Mouse (Mus musculus): ENCODE measurements at regions not wholly inside any gene's neighbourhood (a gene's known extent, or its start where the extent isn't known, plus 50 kb on each side); places are given as distances from the start of the nearest gene placed in this dataset.

DNA sequence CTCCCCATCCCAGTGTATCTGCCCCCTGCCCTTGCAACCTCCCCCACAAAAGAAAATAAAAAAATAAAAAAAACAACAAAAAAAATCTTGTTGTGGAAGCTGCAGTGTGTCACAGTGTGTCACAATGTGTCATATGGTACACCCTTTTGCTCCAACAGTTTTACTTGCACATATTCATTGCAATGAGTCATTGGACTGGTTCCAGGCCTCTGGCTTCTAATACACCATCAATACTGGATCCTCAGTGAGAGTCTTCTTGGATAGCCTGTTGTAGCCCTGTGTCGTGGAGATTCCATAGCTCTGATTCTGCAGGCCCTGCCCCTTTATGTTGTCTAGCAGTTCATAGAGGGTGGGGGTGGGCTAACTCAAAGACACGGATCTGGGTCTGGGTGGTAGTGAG lies 290.1 kb upstream of the Tank start:
- Histone ChIP-seq H3K9me3 (no peaks in the 10 kb centered on the region), H3K27ac (no peak overlapping the region), H3K36me3 (no peaks in the 10 kb centered on the region), H3K4me1 (replicated peaks) (peaks cover 13% of the 10 kb centered on the region; the same call in 1 of the 2 replicates), H3K4me2 (no peak overlapping the region), H3K9ac (replicated peaks) (no peak overlapping the region), H3K4me3 (replicated peaks) (no peak overlapping the region), H3K27me3 (no peaks in the 10 kb centered on the region)
- WGBS, result 85% methylated on average over 2 of the region's 2 CpGs
- no peak for ATAC-seq (ENCODE audit: insufficient number of reproducible peaks, insufficient read depth, low FRiP score, low TSS enrichment, low read depth)

DNA sequence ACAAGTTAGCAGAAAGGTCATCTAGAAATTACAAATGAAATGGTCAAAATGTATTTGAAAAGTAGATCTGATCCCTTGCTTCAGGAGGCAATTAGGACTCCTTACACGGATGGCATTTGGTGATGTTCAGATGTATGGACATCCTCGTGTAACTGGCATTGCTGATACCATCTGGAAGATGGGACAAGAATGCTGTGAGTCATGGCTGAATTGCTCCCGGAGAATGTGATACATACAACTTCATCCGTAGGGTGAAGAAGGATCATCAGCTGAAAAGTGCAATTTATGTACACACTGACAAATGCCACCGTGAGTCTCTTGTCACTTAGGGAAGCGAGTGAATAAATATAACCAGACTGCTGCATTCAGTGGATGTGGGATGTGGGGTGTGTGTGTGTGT lies 293.7 kb upstream of the Tank start:
- WGBS, result 85% methylated on average over 6 of the region's 6 CpGs
- no peak for ATAC-seq (ENCODE audit: insufficient number of reproducible peaks, insufficient read depth, low FRiP score, low TSS enrichment, low read depth)
- H3K9ac ChIP-seq (replicated peaks), result no peak overlapping the region
- no peak overlapping the region for H3K4me3 ChIP-seq (replicated peaks)
- no peak overlapping the region for H3K4me2 ChIP-seq
- peaks cover 13% of the 10 kb centered on the region; the same call in 1 of the 2 replicates for H3K4me1 ChIP-seq (replicated peaks)
- H3K36me3 ChIP-seq, result no peaks in the 10 kb centered on the region
- H3K27me3 ChIP-seq, result no peaks in the 10 kb centered on the region
- H3K27ac ChIP-seq, result no peak overlapping the region
- no peaks in the 10 kb centered on the region for H3K9me3 ChIP-seq

DNA sequence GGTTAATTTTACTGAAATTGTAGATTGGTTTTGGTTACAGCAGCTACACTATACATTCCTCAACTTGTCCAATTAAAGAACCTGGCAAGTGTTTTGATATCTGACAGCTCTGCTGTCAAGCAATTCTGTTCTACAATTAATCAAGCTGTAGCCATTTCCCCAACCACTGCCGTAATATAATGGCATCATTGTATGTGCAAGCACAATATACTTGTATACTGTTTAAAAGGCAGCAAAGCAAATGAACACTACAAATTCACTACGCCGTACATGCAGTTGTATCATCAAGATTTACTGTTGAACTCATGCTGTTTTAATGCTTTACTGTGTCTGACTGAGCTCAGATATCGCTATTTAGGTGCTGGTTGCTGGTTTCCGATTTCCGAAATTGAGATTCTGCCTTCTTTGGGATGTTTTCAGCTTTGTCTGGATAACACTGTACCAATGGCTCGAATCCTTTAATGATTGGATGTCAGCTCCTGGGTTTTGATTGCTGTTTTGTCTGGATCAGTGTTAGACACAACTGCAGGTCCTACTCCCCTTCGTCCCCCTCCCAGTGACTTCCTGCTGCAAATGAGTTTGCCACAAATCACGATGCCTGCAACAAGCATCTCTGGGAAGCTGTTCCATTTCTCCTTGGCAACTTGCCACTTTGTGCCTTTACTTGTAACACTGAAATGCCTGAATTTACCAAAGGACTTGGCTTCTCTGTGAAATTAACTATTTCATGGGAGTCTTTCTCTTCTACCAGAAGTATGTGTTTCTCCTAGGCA lies 294.4 kb upstream of the Tank start:
- H3K4me1 ChIP-seq (replicated peaks), result peaks cover 13% of the 10 kb centered on the region; the same call in 1 of the 2 replicates
- WGBS, result 29% methylated on average over 9 of the region's 9 CpGs
- H3K36me3 ChIP-seq, result no peaks in the 10 kb centered on the region
- no peak overlapping the region for H3K4me3 ChIP-seq (replicated peaks)
- H3K9ac ChIP-seq (replicated peaks), result no peak overlapping the region
- H3K27ac ChIP-seq, result peak overlapping the region; percentile 57; the same call in 1 of the 2 replicates
- H3K9me3 ChIP-seq, result no peaks in the 10 kb centered on the region
- ATAC-seq (ENCODE audit: insufficient number of reproducible peaks, insufficient read depth, low FRiP score, low TSS enrichment, low read depth), result peak; percentile 59; the same call in 1 of the 2 replicates
- H3K27me3 ChIP-seq, result no peaks in the 10 kb centered on the region
- H3K4me2 ChIP-seq, result peak overlapping the region; percentile 40

GRCm38 (mm10) chr2:61272721-61273120 lies 305.7 kb upstream of the Tank start:
- Histone ChIP-seq H3K27me3 (no peaks in the 10 kb centered on the region), H3K27ac (no peak overlapping the region), H3K4me2 (no peak overlapping the region), H3K9ac (replicated peaks) (no peak overlapping the region), H3K36me3 (no peaks in the 10 kb centered on the region), H3K4me3 (replicated peaks) (no peak overlapping the region), H3K9me3 (no peaks in the 10 kb centered on the region), H3K4me1 (replicated peaks) (0 out of 2 replicates have a peak, but pooled peaks cover 6% of the 10 kb centered on the region)
- ATAC-seq (ENCODE audit: insufficient number of reproducible peaks, insufficient read depth, low FRiP score, low TSS enrichment, low read depth), result no peak
- WGBS, result 88% methylated on average over 5 of the region's 5 CpGs

DNA sequence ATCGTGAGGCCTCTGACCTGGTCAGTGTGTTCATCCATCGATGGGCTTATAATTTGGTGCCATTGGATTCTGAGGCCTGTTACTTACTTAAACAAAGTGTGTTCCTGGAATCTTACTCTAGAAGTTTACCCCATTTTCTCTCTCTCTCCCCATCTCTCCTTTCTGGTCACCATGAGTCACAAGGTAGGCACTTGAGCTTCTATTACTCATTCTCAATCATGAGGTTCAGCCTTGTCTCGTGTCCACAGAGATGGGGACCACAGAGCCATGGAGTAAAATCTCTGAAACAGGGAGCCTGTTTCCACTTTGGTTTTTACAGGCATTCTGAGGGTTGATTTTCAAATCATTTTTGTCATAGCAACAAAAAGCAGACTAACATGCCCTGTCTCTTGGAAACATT lies 304.7 kb upstream of the Rbms1 start:
- no peaks in the 10 kb centered on the region for H3K9me3 ChIP-seq
- no peak overlapping the region for H3K27ac ChIP-seq
- no peaks in the 10 kb centered on the region for H3K36me3 ChIP-seq
- no peaks in the 10 kb centered on the region for H3K27me3 ChIP-seq
- no peak overlapping the region for H3K9ac ChIP-seq (replicated peaks)
- no peak overlapping the region for H3K4me3 ChIP-seq (replicated peaks)
- ATAC-seq (ENCODE audit: insufficient number of reproducible peaks, insufficient read depth, low FRiP score, low TSS enrichment, low read depth), result no peak
- no peak overlapping the region for H3K4me2 ChIP-seq
- WGBS, result 82% methylated on average over 3 of the region's 3 CpGs
- 0 out of 2 replicates have a peak, but pooled peaks cover 6% of the 10 kb centered on the region for H3K4me1 ChIP-seq (replicated peaks)

GRCm38 (mm10) chr2:61250068-61250800 lies 287.2 kb upstream of the Rbms1 start:
- WGBS, result 62% methylated on average over 9 of the region's 9 CpGs

DNA sequence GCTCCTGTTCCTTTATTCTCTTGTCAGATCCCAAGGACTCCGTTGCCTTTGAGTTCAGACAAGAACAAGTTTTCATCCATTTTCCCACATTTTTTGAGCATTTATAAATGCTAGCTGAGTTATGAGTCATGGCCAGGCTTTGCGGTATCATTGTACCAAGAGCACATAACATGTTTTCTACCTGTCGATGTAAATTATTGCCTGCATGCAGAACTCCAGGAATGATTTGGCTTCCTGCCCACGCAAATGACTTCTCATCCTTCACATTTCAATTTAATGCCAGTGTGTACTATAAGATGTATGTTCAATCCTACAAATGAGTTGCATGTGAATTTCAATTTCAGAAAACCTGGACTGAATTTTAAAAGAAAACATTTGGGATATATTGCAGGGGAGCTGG lies 285.0 kb upstream of the Rbms1 start:
- 64% methylated on average over 4 of the region's 4 CpGs for WGBS
- H3K4me1 ChIP-seq (replicated peaks), result peaks cover 16% of the 10 kb centered on the region
- no peaks in the 10 kb centered on the region for H3K9me3 ChIP-seq
- no peak for ATAC-seq (ENCODE audit: insufficient number of reproducible peaks, insufficient read depth, low FRiP score, low TSS enrichment, low read depth)
- no peaks in the 10 kb centered on the region for H3K36me3 ChIP-seq
- H3K27ac ChIP-seq, result no peak overlapping the region
- no peaks in the 10 kb centered on the region for H3K27me3 ChIP-seq
- H3K4me3 ChIP-seq (replicated peaks), result no peak overlapping the region
- H3K4me2 ChIP-seq, result no peak overlapping the region
- no peak overlapping the region for H3K9ac ChIP-seq (replicated peaks)

More at GRCm38 (mm10) chr2:61250068-61250800, 287.2 kb upstream of the Rbms1 start:
- no peak overlapping the region for H3K4me3 ChIP-seq (replicated peaks)
- H3K9me3 ChIP-seq, result no peaks in the 10 kb centered on the region
- no peaks in the 10 kb centered on the region for H3K27me3 ChIP-seq
- no peak for ATAC-seq (ENCODE audit: insufficient number of reproducible peaks, insufficient read depth, low FRiP score, low TSS enrichment, low read depth)
- no peaks in the 10 kb centered on the region for H3K36me3 ChIP-seq
- H3K4me2 ChIP-seq, result no peak overlapping the region
- H3K4me1 ChIP-seq (replicated peaks), result peaks cover 16% of the 10 kb centered on the region
- H3K27ac ChIP-seq, result no peak overlapping the region
- no peak overlapping the region for H3K9ac ChIP-seq (replicated peaks)

DNA sequence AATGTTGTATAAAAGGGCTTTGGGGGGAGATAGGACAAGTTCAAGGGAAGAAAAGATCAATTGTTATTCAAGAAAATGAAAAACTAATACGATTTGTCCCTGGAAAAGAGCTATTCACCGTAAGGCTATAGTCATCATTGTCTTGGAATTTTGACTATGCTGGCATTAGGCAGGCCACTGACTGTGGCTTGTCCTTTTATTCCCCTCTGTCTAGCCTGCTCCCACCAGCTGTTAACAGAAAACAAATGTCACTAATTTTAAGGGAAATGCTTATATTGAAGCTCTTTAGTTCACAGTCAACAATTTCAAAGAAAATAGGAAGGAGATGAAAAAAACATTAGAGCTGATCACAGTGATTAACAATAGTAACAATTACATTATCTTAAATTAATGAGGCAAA lies 284.3 kb upstream of the Rbms1 start:
- no peak overlapping the region for H3K27ac ChIP-seq
- no peaks in the 10 kb centered on the region for H3K36me3 ChIP-seq
- WGBS, result 44% methylated on average over 2 of the region's 2 CpGs
- no peak for ATAC-seq (ENCODE audit: insufficient number of reproducible peaks, insufficient read depth, low FRiP score, low TSS enrichment, low read depth)
- H3K4me2 ChIP-seq, result no peak overlapping the region
- no peak overlapping the region for H3K9ac ChIP-seq (replicated peaks)
- no peaks in the 10 kb centered on the region for H3K9me3 ChIP-seq
- H3K4me1 ChIP-seq (replicated peaks), result peaks cover 16% of the 10 kb centered on the region
- no peak overlapping the region for H3K4me3 ChIP-seq (replicated peaks)
- H3K27me3 ChIP-seq, result no peaks in the 10 kb centered on the region

GRCm38 (mm10) chr2:61246691-61247258 lies 283.8 kb upstream of the Rbms1 start:
- Histone ChIP-seq H3K9me3 (no peaks in the 10 kb centered on the region), H3K27me3 (no peaks in the 10 kb centered on the region), H3K4me3 (replicated peaks) (no peak overlapping the region), H3K27ac (peak overlapping the region; percentile 30; the same call in 1 of the 2 replicates), H3K9ac (replicated peaks) (no peak overlapping the region), H3K36me3 (no peaks in the 10 kb centered on the region), H3K4me1 (replicated peaks) (peaks cover 16% of the 10 kb centered on the region), H3K4me2 (no peak overlapping the region)
- ATAC-seq (ENCODE audit: insufficient number of reproducible peaks, insufficient read depth, low FRiP score, low TSS enrichment, low read depth), result no peak
- 7% methylated on average over 3 of the region's 3 CpGs for WGBS

DNA sequence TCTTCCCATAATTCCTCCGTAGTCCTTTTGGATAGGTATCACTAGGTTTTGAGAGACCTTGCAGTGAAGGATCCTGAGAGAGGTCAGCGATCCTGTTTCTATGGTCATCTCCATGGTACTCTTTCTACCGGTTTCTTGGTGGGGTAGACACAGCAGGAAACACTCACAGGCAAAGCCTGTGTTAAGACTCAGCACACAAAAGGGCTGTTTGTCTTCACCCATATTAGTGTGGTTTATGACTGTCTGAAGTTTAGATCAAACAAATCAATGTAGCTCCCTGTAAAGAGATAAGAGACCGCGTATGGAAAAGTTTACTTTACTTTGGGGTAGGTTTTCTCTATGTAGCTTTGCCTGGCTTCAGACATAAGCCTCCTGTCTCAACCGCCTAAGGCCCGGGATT lies 282.5 kb upstream of the Rbms1 start:
- Histone ChIP-seq H3K4me2 (no peak overlapping the region), H3K27me3 (no peaks in the 10 kb centered on the region), H3K36me3 (no peaks in the 10 kb centered on the region), H3K27ac (no peak overlapping the region), H3K4me1 (replicated peaks) (peaks cover 16% of the 10 kb centered on the region), H3K9ac (replicated peaks) (no peak overlapping the region), H3K4me3 (replicated peaks) (no peak overlapping the region), H3K9me3 (no peaks in the 10 kb centered on the region)
- no peak for ATAC-seq (ENCODE audit: insufficient number of reproducible peaks, insufficient read depth, low FRiP score, low TSS enrichment, low read depth)
- WGBS, result 64% methylated on average over 7 of the region's 7 CpGs

DNA sequence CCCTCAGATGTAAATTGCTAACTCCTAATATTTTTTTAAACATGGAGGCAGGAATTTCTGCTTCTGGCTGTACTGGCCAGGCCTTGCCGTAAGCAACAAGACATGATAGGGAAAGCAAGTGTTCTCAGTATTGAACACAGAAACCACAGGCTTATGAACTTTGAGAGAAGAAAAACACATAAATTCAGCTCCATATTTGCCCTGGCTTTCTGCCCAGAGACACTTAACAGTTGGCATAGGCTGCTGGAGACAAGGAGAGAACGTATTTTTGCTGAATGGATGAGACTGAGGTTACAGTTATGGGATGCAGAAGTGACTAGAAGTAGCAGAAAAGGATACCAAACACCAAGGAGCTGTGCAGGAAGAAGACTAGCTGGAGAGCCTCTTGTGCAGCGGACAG lies 258.7 kb upstream of the Rbms1 start:
- 82% methylated on average over 3 of the region's 3 CpGs for WGBS
- Histone ChIP-seq H3K36me3 (no peaks in the 10 kb centered on the region), H3K4me1 (replicated peaks) (no peaks in the 10 kb centered on the region), H3K9me3 (no peaks in the 10 kb centered on the region), H3K4me2 (no peak overlapping the region), H3K27me3 (no peaks in the 10 kb centered on the region), H3K9ac (replicated peaks) (no peak overlapping the region), H3K4me3 (replicated peaks) (no peak overlapping the region), H3K27ac (no peak overlapping the region)
- no peak for ATAC-seq (ENCODE audit: insufficient number of reproducible peaks, insufficient read depth, low FRiP score, low TSS enrichment, low read depth)

All from limb, embryonic 12.5 days (tissue).